Mouse (Mus musculus): ENCODE data around the gene Arl15. TPM values are rescaled to one million over a fixed set of nuclear protein-coding genes. Genes with fewer than 3 reads are reported as not detected.

Arl15 gene
- polyA plus RNA-seq, 1 experiment from 2014 or later, result 14.6 TPM

DNA sequence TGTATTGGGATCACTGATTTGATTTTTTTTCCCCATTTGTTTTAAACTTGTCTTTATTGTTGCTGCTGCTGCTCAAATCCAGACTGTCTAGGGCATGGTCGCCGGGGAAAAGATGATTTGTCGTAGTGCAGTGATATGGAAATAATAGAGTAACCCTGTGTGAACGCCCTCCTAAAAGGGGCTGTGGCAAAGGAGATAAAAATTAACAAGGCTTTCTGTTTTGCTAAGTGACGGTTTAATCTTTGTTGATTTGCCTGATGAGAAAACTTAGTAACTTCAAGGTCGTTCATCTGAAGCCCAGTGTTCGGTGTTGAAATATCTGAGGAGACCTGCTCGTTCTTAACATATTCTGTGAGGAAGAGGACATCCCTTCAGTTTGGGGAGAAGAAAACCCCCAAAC, 19.8 kb downstream of the Arl15 start:
- no peak overlapping the region for H3K4me2 ChIP-seq (ENCODE audit: low read depth, low read length, severe bottlenecking)
- no peak for DNase-seq (ENCODE audit: low spot score)
- no peak for ATAC-seq (replicated peaks; ENCODE audit: low FRiP score)
- WGBS, result 81% methylated on average over 8 of the region's 8 CpGs
- no peaks in the 10 kb centered on the region for H3K36me3 ChIP-seq (ENCODE audit: control insufficient read depth, insufficient read depth, low read length)
- no peaks in the 10 kb centered on the region for H3K9me3 ChIP-seq (ENCODE audit: control insufficient read depth, low read length)
- H3K27me3 ChIP-seq (ENCODE audit: control insufficient read depth, insufficient read depth, low read length), result no peaks in the 10 kb centered on the region
- H3K27ac ChIP-seq (ENCODE audit: low read depth, low read length), result no peak overlapping the region
- H3K4me3 ChIP-seq (ENCODE audit: low read depth, low read length), result no peak overlapping the region
- H3K4me1 ChIP-seq (replicated peaks; ENCODE audit: control insufficient read depth, insufficient read depth, low read length), result peaks cover 3% of the 10 kb centered on the region; the same call in 1 of the 2 replicates
- H3K9ac ChIP-seq (ENCODE audit: low read length), result no peak overlapping the region

DNA sequence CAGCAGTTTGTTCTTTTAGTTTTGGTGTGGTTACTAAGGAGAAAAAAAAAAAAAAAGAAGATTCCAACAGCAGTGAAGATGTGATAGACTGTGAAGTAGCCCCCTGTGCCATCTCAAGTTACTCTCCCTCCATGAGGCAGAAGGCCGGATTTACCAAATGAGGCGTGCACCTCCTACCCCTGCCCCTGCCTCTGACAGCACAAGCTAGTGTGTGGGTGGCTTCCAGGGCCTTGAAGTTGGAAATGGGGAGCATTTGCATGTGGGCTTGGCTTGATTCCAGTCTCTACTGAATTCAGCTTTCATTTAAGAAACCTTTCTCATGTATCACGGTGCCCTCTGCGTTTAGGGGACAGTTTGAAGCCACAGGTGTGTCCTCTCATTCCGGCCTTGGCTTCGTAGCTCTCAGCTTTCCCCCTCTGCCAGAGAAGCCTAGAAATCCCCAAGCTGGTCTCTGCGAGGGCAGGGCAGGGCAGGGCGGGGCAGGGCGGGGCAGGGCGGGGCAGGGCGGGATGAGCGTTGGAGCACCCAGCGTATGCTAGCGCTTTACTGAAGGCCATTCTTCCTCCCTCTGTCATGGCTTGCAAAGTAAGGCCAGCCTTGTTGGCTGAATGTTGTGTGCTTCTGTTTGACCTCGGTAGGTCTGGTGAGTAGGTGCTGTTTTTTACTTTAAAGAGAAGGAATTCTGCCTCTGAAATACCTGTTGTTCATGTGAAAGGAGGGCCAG, 21.6 kb downstream of the Arl15 start:
- Histone ChIP-seq H3K27ac (ENCODE audit: low read depth, low read length) (no peak overlapping the region), H3K36me3 (ENCODE audit: control insufficient read depth, insufficient read depth, low read length) (no peaks in the 10 kb centered on the region), H3K4me3 (ENCODE audit: low read depth, low read length) (no peak overlapping the region), H3K4me2 (ENCODE audit: low read depth, low read length, severe bottlenecking) (no peak overlapping the region), H3K4me1 (replicated peaks; ENCODE audit: control insufficient read depth, insufficient read depth, low read length) (peaks cover 3% of the 10 kb centered on the region; the same call in 1 of the 2 replicates), H3K9ac (ENCODE audit: low read length) (no peak overlapping the region), H3K27me3 (ENCODE audit: control insufficient read depth, insufficient read depth, low read length) (no peaks in the 10 kb centered on the region), H3K9me3 (ENCODE audit: control insufficient read depth, low read length) (no peaks in the 10 kb centered on the region)
- ATAC-seq (replicated peaks; ENCODE audit: low FRiP score) (peak; percentile 33; the same call in 1 of the 2 replicates), DNase-seq (ENCODE audit: low spot score) (no peak)
- WGBS, result 36% methylated on average over 15 of the region's 15 CpGs

DNA sequence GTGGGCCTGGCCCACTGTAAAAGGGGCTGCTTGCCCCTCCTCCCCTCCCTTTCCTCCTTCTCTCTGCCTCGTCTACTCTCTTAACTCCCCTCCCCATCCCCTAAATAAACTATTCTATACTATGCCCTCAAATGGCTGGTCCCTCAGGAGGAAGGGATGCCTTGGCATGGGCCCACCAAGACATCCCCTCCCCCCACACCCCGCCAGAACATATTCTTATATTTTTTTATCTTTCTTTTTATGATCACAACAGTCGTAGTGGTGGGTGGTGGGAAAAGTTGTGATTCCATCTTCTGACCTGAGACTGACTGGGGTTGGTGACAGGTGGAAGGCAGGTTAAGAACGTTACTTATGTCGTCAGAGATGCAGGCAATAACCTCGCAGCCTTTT, 22.1 kb downstream of the Arl15 start:
- no peak overlapping the region for H3K9ac ChIP-seq (ENCODE audit: low read length)
- H3K4me3 ChIP-seq (ENCODE audit: low read depth, low read length), result no peak overlapping the region
- peaks cover 3% of the 10 kb centered on the region; the same call in 1 of the 2 replicates for H3K4me1 ChIP-seq (replicated peaks; ENCODE audit: control insufficient read depth, insufficient read depth, low read length)
- H3K4me2 ChIP-seq (ENCODE audit: low read depth, low read length, severe bottlenecking), result no peak overlapping the region
- H3K9me3 ChIP-seq (ENCODE audit: control insufficient read depth, low read length), result no peaks in the 10 kb centered on the region
- no peak overlapping the region for H3K27ac ChIP-seq (ENCODE audit: low read depth, low read length)
- H3K27me3 ChIP-seq (ENCODE audit: control insufficient read depth, insufficient read depth, low read length), result no peaks in the 10 kb centered on the region
- 75% methylated on average over 6 of the region's 6 CpGs for WGBS
- ATAC-seq (replicated peaks; ENCODE audit: low FRiP score) (peak; percentile 26; the same call in 1 of the 2 replicates), DNase-seq (ENCODE audit: low spot score) (no peak)
- H3K36me3 ChIP-seq (ENCODE audit: control insufficient read depth, insufficient read depth, low read length), result no peaks in the 10 kb centered on the region

DNA sequence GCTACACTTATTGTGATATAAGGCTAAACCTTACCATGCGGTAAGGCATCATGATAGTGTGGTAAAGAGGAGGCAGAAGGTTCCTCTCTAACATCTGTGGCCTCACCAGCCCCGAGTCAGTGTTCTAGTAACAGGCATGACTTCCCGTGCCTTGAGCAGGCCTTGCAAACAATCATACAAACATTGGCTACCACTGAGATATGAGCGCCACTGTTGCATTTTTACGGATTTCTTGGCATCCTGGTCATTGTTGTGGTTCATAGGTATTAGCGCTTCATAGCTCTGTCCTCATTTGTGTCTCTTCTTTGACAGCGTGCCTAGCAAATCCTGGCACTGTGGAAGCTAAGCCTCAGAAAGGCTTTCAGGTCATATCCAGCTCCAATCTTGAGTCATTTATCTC, 24.7 kb downstream of the Arl15 start:
- Histone ChIP-seq H3K4me3 (ENCODE audit: low read depth, low read length) (no peak overlapping the region), H3K36me3 (ENCODE audit: control insufficient read depth, insufficient read depth, low read length) (no peaks in the 10 kb centered on the region), H3K27ac (ENCODE audit: low read depth, low read length) (no peak overlapping the region), H3K9me3 (ENCODE audit: control insufficient read depth, low read length) (no peaks in the 10 kb centered on the region), H3K9ac (ENCODE audit: low read length) (no peak overlapping the region), H3K4me2 (ENCODE audit: low read depth, low read length, severe bottlenecking) (no peak overlapping the region), H3K27me3 (ENCODE audit: control insufficient read depth, insufficient read depth, low read length) (no peaks in the 10 kb centered on the region), H3K4me1 (replicated peaks; ENCODE audit: control insufficient read depth, insufficient read depth, low read length) (peaks cover 3% of the 10 kb centered on the region; the same call in 1 of the 2 replicates)
- no peak for DNase-seq (ENCODE audit: low spot score)
- WGBS, result 95% methylated on average over 7 of the region's 7 CpGs
- ATAC-seq (replicated peaks; ENCODE audit: low FRiP score), result no peak

DNA sequence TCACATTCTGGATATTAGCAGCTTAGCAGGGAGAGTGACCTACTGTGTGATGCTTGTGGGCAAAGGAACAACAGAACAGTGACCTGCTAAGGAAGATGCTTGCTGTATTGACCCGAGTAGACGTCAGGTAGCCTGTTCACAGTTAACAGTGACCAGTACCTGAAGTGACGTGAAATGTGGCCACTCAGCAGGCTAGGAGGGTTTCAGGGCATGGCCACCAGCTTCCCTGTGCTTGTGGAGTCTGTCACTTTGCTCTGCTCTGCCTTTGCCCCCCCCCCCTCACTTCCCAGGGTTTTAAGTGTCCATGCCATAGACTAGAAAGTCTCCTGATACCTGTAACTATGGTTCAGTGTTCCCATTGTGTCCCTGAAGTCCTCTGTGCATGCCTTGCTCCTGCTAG, 25.9 kb downstream of the Arl15 start:
- Histone ChIP-seq H3K4me2 (ENCODE audit: low read depth, low read length, severe bottlenecking) (no peak overlapping the region), H3K4me3 (ENCODE audit: low read depth, low read length) (no peak overlapping the region), H3K9me3 (ENCODE audit: control insufficient read depth, low read length) (no peaks in the 10 kb centered on the region), H3K27ac (ENCODE audit: low read depth, low read length) (no peak overlapping the region), H3K27me3 (ENCODE audit: control insufficient read depth, insufficient read depth, low read length) (no peaks in the 10 kb centered on the region), H3K36me3 (ENCODE audit: control insufficient read depth, insufficient read depth, low read length) (no peaks in the 10 kb centered on the region), H3K9ac (ENCODE audit: low read length) (no peak overlapping the region), H3K4me1 (replicated peaks; ENCODE audit: control insufficient read depth, insufficient read depth, low read length) (peaks cover 3% of the 10 kb centered on the region; the same call in 1 of the 2 replicates)
- 87% methylated on average over 3 of the region's 3 CpGs for WGBS
- ATAC-seq (replicated peaks; ENCODE audit: low FRiP score) (no peak), DNase-seq (ENCODE audit: low spot score) (no peak)

DNA sequence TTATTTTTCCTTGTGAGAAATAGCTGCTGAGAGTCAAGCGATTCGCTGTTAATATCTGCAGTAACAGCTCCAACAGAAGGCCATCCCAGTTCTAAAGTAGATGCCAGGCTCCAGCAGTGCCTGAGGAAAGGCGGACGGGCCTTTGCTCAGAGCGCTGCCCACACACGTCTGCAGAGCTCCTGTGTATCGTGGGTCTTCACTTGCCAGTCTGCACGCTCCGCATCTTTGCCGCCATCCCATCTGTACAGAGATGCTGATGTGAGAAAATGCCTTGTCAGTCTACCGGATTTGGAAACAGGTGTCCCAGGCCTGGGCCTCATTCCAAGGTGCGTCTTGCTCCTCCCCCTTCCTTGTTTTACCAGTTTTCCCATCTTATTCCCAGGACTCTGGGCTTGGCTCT, 27.6 kb downstream of the Arl15 start:
- Histone ChIP-seq H3K9me3 (ENCODE audit: control insufficient read depth, low read length) (no peaks in the 10 kb centered on the region), H3K4me2 (ENCODE audit: low read depth, low read length, severe bottlenecking) (no peak overlapping the region), H3K36me3 (ENCODE audit: control insufficient read depth, insufficient read depth, low read length) (no peaks in the 10 kb centered on the region), H3K9ac (ENCODE audit: low read length) (no peak overlapping the region), H3K4me1 (replicated peaks; ENCODE audit: control insufficient read depth, insufficient read depth, low read length) (no peaks in the 10 kb centered on the region), H3K27me3 (ENCODE audit: control insufficient read depth, insufficient read depth, low read length) (no peaks in the 10 kb centered on the region), H3K4me3 (ENCODE audit: low read depth, low read length) (no peak overlapping the region), H3K27ac (ENCODE audit: low read depth, low read length) (no peak overlapping the region)
- no peak for ATAC-seq (replicated peaks; ENCODE audit: low FRiP score)
- DNase-seq (ENCODE audit: low spot score), result no peak
- 90% methylated on average over 12 of the region's 12 CpGs for WGBS

DNA sequence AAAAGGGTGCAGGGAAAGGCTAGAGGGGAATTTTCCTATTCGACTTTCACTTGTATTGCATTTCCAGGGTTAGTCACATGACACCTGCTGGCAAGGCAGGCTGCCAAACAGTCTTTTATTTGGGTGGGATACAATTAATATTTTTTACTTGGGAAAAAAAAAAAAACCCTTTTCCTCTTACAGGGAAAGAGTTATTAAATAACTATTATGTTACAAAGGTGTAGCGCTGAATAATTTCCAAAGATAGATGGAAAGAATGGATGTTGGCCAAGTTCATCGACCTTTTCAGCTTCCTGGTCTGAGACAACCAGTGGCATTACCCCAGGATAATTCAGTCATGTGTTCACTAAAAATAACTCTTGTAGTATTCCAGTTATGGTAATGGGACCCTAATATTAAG, 29.7 kb downstream of the Arl15 start:
- Histone ChIP-seq H3K4me2 (ENCODE audit: low read depth, low read length, severe bottlenecking) (no peak overlapping the region), H3K27me3 (ENCODE audit: control insufficient read depth, insufficient read depth, low read length) (no peaks in the 10 kb centered on the region), H3K36me3 (ENCODE audit: control insufficient read depth, insufficient read depth, low read length) (no peaks in the 10 kb centered on the region; the same call in 1 of the 2 replicates), H3K9ac (ENCODE audit: low read length) (no peak overlapping the region), H3K4me3 (ENCODE audit: low read depth, low read length) (no peak overlapping the region), H3K9me3 (ENCODE audit: control insufficient read depth, low read length) (no peaks in the 10 kb centered on the region), H3K4me1 (replicated peaks; ENCODE audit: control insufficient read depth, insufficient read depth, low read length) (no peaks in the 10 kb centered on the region), H3K27ac (ENCODE audit: low read depth, low read length) (no peak overlapping the region)
- DNase-seq (ENCODE audit: low spot score) (no peak), ATAC-seq (replicated peaks; ENCODE audit: low FRiP score) (no peak)
- WGBS, result 92% methylated on average over 3 of the region's 3 CpGs

DNA sequence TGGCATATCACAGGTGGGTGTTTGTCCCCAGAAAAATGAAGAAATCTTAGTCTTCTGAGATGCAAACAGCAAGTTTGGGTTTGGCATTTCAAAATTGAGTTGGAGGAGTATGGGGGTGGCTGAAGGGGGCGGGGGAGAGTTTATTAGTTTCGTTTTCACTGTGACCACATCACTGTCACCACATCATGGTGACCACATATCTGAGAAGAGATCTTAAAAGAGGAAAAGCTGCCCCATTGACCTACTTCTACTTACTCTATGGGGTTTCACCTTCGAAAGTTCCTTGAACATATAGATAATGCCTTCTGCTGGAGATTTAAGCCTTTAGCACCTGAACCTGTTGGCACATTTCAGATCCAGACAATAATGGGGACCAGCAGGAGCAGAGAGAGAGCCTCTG, 34.3 kb downstream of the Arl15 start:
- H3K9ac ChIP-seq (ENCODE audit: low read length), result no peak overlapping the region
- no peak overlapping the region for H3K4me3 ChIP-seq (ENCODE audit: low read depth, low read length)
- no peaks in the 10 kb centered on the region; the same call in 1 of the 2 replicates for H3K36me3 ChIP-seq (ENCODE audit: control insufficient read depth, insufficient read depth, low read length)
- H3K4me2 ChIP-seq (ENCODE audit: low read depth, low read length, severe bottlenecking), result no peak overlapping the region
- H3K9me3 ChIP-seq (ENCODE audit: control insufficient read depth, low read length), result no peaks in the 10 kb centered on the region; the same call in 1 of the 2 replicates
- no peak for ATAC-seq (replicated peaks; ENCODE audit: low FRiP score)
- no peaks in the 10 kb centered on the region for H3K4me1 ChIP-seq (replicated peaks; ENCODE audit: control insufficient read depth, insufficient read depth, low read length)
- no peak overlapping the region for H3K27ac ChIP-seq (ENCODE audit: low read depth, low read length)
- 96% methylated on average over 3 of the region's 3 CpGs for WGBS
- DNase-seq (ENCODE audit: low spot score), result no peak
- no peaks in the 10 kb centered on the region for H3K27me3 ChIP-seq (ENCODE audit: control insufficient read depth, insufficient read depth, low read length)

DNA sequence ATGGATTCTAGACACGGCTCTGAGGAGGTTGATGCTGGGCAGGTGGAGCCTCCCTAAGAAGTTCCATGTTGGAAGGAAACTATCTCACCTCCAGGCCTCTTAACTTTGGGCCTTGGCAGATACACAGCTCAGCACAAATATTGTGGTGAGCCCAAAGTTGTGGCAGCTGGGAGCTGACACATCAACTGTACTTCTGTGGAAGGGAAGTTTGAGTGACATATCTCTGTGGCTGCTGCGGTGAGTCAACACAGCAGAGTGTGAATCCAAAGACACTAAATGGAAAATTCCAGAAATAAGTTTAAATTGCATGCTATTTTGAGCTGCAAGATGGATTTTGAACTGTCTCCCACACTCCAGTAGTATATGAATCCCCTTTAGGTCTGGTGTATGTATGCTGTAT, 34.8 kb downstream of the Arl15 start:
- Histone ChIP-seq H3K9ac (ENCODE audit: low read length) (no peak overlapping the region), H3K36me3 (ENCODE audit: control insufficient read depth, insufficient read depth, low read length) (no peaks in the 10 kb centered on the region; the same call in 1 of the 2 replicates), H3K4me3 (ENCODE audit: low read depth, low read length) (no peak overlapping the region), H3K4me2 (ENCODE audit: low read depth, low read length, severe bottlenecking) (no peak overlapping the region), H3K27me3 (ENCODE audit: control insufficient read depth, insufficient read depth, low read length) (no peaks in the 10 kb centered on the region), H3K9me3 (ENCODE audit: control insufficient read depth, low read length) (no peaks in the 10 kb centered on the region; the same call in 1 of the 2 replicates), H3K4me1 (replicated peaks; ENCODE audit: control insufficient read depth, insufficient read depth, low read length) (no peaks in the 10 kb centered on the region), H3K27ac (ENCODE audit: low read depth, low read length) (no peak overlapping the region)
- DNase-seq (ENCODE audit: low spot score) (no peak), ATAC-seq (replicated peaks; ENCODE audit: low FRiP score) (no peak)
- WGBS, result 95% methylated on average over 2 of the region's 2 CpGs
